Mouse (Mus musculus): ENCODE results near the gene Tln1. TPM values are rescaled to one million over a fixed set of nuclear protein-coding genes. Genes with fewer than 3 reads are reported as not detected.
A peak's percentile ranks its signal among the peaks of the same experiment; 100 is the strongest.

Tln1 gene
- total RNA-seq, 2 experiments from 2014 or later, result 51.7 to 51.8 TPM

GRCm38 (mm10) chr4:43579256-43579655, 16.8 kb upstream of the Tln1 start:
- DNase-seq (ENCODE audit: low spot score in 2 of 2), result no peak

- DNase-seq (ENCODE audit: low spot score in 2 of 2), result peak; percentile 82 to 91
Measured at GRCm38 (mm10) chr4:43578376-43579204, 16.1 kb upstream of the Tln1 start, which contains the start of the genes Rgp1 and Gba2. Gene Rgp1 (plus strand): TSS chr4:43578715. Gene Gba2 (minus strand): TSS chr4:43578873.

- no peak for DNase-seq (ENCODE audit: low spot score in 2 of 2)
Measured at GRCm38 (mm10) chr4:43577237-43577881, 14.9 kb upstream of the Tln1 start.

- DNase-seq (ENCODE audit: low spot score in 2 of 2), result no peak
Measured at GRCm38 (mm10) chr4:43575356-43575755, 12.9 kb upstream of the Tln1 start.

- no peak for DNase-seq (ENCODE audit: low spot score in 2 of 2)
Measured at GRCm38 (mm10) chr4:43573561-43573960, 11.1 kb upstream of the Tln1 start.

- no peak for DNase-seq (ENCODE audit: low spot score in 2 of 2)
Measured at GRCm38 (mm10) chr4:43571395-43572045, 9.0 kb upstream of the Tln1 start.

- no peak for DNase-seq (ENCODE audit: low spot score in 2 of 2)
Measured at GRCm38 (mm10) chr4:43567140-43567539, 4.6 kb upstream of the Tln1 start.

- no peak for DNase-seq (ENCODE audit: low spot score in 2 of 2)
Measured at GRCm38 (mm10) chr4:43564231-43564630, 1.7 kb upstream of the Tln1 start.

- DNase-seq (ENCODE audit: low spot score in 2 of 2), result no peak
Measured at GRCm38 (mm10) chr4:43563601-43563875, 1.0 kb upstream of the Tln1 start.

- DNase-seq (ENCODE audit: low spot score in 2 of 2), result no peak
Measured at GRCm38 (mm10) chr4:43562769-43563600, 494 bp upstream of the Tln1 start.

GRCm38 (mm10) chr4:43561436-43561996, 975 bp downstream of the Tln1 start:
- no peak for DNase-seq (ENCODE audit: low spot score in 2 of 2)

- DNase-seq (ENCODE audit: low spot score in 2 of 2), result no peak
Measured at GRCm38 (mm10) chr4:43560976-43561375, 1.5 kb downstream of the Tln1 start.

GRCm38 (mm10) chr4:43560243-43560611, 2.3 kb downstream of the Tln1 start:
- no peak for DNase-seq (ENCODE audit: low spot score in 2 of 2)

- no peak for DNase-seq (ENCODE audit: low spot score in 2 of 2)
Measured at GRCm38 (mm10) chr4:43559519-43560242, 2.8 kb downstream of the Tln1 start.

GRCm38 (mm10) chr4:43558631-43559356, 3.7 kb downstream of the Tln1 start:
- no peak for DNase-seq (ENCODE audit: low spot score in 2 of 2)

GRCm38 (mm10) chr4:43558028-43558630, 4.4 kb downstream of the Tln1 start:
- DNase-seq (ENCODE audit: low spot score in 2 of 2), result no peak

- no peak for DNase-seq (ENCODE audit: low spot score in 2 of 2)
Measured at GRCm38 (mm10) chr4:43555926-43556325, 6.6 kb downstream of the Tln1 start.

- DNase-seq (ENCODE audit: low spot score in 2 of 2), result no peak
Measured at GRCm38 (mm10) chr4:43553891-43554290, 8.6 kb downstream of the Tln1 start.

- peak; percentile 55 to 77 for DNase-seq (ENCODE audit: low spot score in 2 of 2)
Measured at GRCm38 (mm10) chr4:43552437-43552836, 10.1 kb downstream of the Tln1 start.

Measured in left cerebral cortex, adult 18-20 months (tissue).